Mouse (Mus musculus): Measurements from ENCODE around the gene Fam45a. TPM values are rescaled to one million over a fixed set of nuclear protein-coding genes. Genes with fewer than 3 reads are reported as not detected.
A peak's percentile ranks its signal among the peaks of the same experiment; 100 is the strongest.
"Not testable (repeated sequence)": the region's sequence is repeated elsewhere in the genome, so short reads cannot be mapped to it uniquely, and the experiment has no call there.

The Fam45a gene
- polyA plus RNA-seq, 1 experiment from 2014 or later = 44.1 TPM

DNA sequence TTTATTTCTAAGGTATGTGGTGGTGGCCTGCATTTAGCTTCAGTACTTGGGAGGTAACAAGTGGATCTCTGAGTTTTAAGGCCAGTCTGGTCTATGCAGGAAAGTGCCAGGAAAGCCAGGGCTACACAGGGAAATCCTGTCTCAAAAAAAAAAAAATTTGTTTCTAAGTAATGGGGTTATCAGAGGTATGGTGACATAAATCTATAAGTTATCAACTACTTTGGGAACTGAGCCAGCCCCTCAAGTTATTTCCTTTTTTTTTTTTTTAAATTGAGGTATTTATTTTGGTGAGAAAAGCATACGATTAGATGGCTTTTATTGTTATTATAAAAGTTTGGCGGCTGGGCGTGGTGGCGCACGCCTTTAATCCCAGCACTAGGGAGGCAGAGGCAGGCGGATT is 1.7 kb downstream of the Fam45a start:
- no peaks in the 10 kb centered on the region for H3K27me3 ChIP-seq (ENCODE audit: control insufficient read depth, insufficient read depth, low read length)
- H3K9me3 ChIP-seq (ENCODE audit: control insufficient read depth, low read length) = no peaks in the 10 kb centered on the region
- no peaks in the 10 kb centered on the region for H3K36me3 ChIP-seq (ENCODE audit: control insufficient read depth, insufficient read depth, low read length)
- 0 out of 2 replicates have a peak, but pooled peaks cover 3% of the 10 kb centered on the region for H3K4me1 ChIP-seq (ENCODE audit: control insufficient read depth, insufficient read depth, low read length)
- H3K4me3 ChIP-seq (ENCODE audit: low read depth, low read length) = no peak overlapping the region
- H3K9ac ChIP-seq (ENCODE audit: low read length) = no peak overlapping the region
- no peak for ATAC-seq (ENCODE audit: low FRiP score)
- 99% methylated on average over 6 of the region's 6 CpGs for WGBS
- DNase-seq (ENCODE audit: low spot score, missing footprints) = no peak
- H3K4me2 ChIP-seq = no peak overlapping the region
- no peak overlapping the region for H3K27ac ChIP-seq (ENCODE audit: low read depth, low read length)

DNA sequence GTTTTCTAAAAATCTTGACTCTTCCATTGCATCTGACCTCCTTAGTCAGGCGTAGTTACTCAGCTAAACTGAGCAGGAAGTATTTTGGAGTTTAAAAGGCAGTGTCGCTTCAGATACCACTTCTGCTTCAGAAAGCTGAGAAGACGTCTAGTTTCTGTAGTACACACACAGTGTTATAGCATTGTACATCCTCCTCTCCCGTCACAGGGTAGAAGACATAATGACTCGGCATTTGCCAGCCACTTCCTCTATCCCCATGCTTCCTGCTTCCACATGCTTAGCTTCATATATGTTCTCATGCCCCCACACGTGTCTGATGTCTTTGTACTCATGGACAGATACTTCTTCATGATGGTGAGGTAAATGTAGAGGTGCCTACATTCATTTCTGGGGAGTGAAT is 7.3 kb downstream of the Fam45a start:
- no peak for DNase-seq (ENCODE audit: low spot score, missing footprints)
- H3K27me3 ChIP-seq (ENCODE audit: control insufficient read depth, insufficient read depth, low read length) = no peaks in the 10 kb centered on the region
- H3K27ac ChIP-seq (ENCODE audit: low read depth, low read length) = no peak overlapping the region
- WGBS = 87% methylated on average over 6 of the region's 6 CpGs
- H3K9me3 ChIP-seq (ENCODE audit: control insufficient read depth, low read length) = no peaks in the 10 kb centered on the region
- no peak overlapping the region for H3K9ac ChIP-seq (ENCODE audit: low read length)
- H3K36me3 ChIP-seq (ENCODE audit: control insufficient read depth, insufficient read depth, low read length) = peaks cover 2% of the 10 kb centered on the region; the same call in 1 of the 2 replicates
- H3K4me2 ChIP-seq = no peak overlapping the region
- ATAC-seq (ENCODE audit: low FRiP score) = no peak
- H3K4me3 ChIP-seq (ENCODE audit: low read depth, low read length) = no peak overlapping the region
- H3K4me1 ChIP-seq (ENCODE audit: control insufficient read depth, insufficient read depth, low read length) = no peaks in the 10 kb centered on the region

DNA sequence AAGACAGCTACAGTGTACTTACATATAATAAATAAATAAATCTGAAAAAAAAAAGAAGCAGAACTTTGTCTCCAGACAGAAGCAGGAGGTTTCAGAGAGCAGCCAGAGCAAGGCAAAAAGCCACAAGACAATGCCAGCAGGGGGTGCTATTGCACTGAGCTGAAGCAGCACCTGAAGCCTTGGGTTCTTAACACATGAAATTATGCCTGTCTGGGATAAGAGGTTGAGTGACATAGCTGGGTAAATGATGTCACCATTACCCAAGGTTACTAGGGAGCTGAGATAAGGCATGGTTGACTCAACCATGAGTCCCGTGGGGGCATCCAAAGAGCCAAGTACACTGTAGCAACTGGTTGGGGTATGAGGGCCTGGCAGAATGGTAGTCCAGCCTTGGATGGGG is 26.4 kb downstream of the Fam45a start:
- DNase-seq (ENCODE audit: low spot score, missing footprints) (peak; percentile 95), ATAC-seq (ENCODE audit: low FRiP score) (peak; percentile 50; the same call in 1 of the 2 replicates)
- Histone ChIP-seq H3K27me3 (ENCODE audit: control insufficient read depth, insufficient read depth, low read length) (no peaks in the 10 kb centered on the region), H3K4me1 (ENCODE audit: control insufficient read depth, insufficient read depth, low read length) (no peaks in the 10 kb centered on the region), H3K4me3 (ENCODE audit: low read depth, low read length) (no peak overlapping the region), H3K9ac (ENCODE audit: low read length) (no peak overlapping the region), H3K36me3 (ENCODE audit: control insufficient read depth, insufficient read depth, low read length) (peaks cover 5% of the 10 kb centered on the region), H3K27ac (ENCODE audit: low read depth, low read length) (no peak overlapping the region), H3K9me3 (ENCODE audit: control insufficient read depth, low read length) (no peaks in the 10 kb centered on the region), H3K4me2 (no peak overlapping the region)
- WGBS = 87% methylated on average over 1 of the region's 1 CpGs

DNA sequence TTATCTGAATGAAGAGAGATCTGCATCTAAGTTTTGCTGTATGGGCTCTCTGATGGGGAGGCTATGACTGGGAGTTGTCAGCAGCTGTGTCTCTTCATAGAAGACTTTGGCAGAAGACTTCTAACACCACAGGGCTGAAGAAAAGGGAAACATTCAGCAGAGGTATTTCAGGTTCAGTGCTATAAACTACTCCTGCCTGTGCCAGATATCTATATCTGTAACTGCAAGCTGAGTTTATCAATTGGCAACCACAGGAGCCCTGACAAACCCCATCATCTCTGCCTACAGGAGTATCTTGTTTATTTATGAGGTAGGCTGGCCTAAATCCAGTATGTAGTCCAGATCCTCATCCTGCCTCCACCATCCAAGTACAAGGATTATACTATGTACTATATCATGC is 31.9 kb downstream of the Fam45a start:
- ATAC-seq (ENCODE audit: low FRiP score) (no peak), DNase-seq (ENCODE audit: low spot score, missing footprints) (no peak)
- no peaks in the 10 kb centered on the region for H3K4me1 ChIP-seq (ENCODE audit: control insufficient read depth, insufficient read depth, low read length)
- H3K9me3 ChIP-seq (ENCODE audit: control insufficient read depth, low read length) = no peaks in the 10 kb centered on the region
- no peak overlapping the region for H3K9ac ChIP-seq (ENCODE audit: low read length)
- H3K4me2 ChIP-seq = no peak overlapping the region
- no peaks in the 10 kb centered on the region for H3K27me3 ChIP-seq (ENCODE audit: control insufficient read depth, insufficient read depth, low read length)
- H3K27ac ChIP-seq (ENCODE audit: low read depth, low read length) = no peak overlapping the region
- no peaks in the 10 kb centered on the region for H3K36me3 ChIP-seq (ENCODE audit: control insufficient read depth, insufficient read depth, low read length)
- no peak overlapping the region for H3K4me3 ChIP-seq (ENCODE audit: low read depth, low read length)

DNA sequence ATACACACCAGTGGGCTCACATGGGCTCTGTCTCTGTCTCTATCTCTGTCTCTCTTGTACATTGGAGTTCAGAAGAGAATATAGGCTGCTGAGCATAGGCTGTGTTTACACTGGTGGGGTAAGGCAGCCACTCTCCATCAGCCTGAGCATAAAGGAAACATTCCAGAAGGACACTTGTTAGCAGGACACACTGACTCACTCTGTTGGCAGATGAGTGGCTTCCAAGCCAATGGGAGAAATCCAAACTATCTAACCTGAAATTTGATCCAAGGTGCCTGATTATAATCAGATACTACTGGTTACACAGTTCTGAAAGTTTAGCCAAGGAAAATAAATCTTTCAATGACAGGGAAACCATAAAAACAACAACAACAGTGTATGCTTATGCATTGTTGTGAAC is 34.3 kb downstream of the Fam45a start:
- no peak for ATAC-seq (ENCODE audit: low FRiP score)
- no peaks in the 10 kb centered on the region for H3K27me3 ChIP-seq (ENCODE audit: control insufficient read depth, insufficient read depth, low read length)
- no peaks in the 10 kb centered on the region for H3K36me3 ChIP-seq (ENCODE audit: control insufficient read depth, insufficient read depth, low read length)
- no peaks in the 10 kb centered on the region for H3K4me1 ChIP-seq (ENCODE audit: control insufficient read depth, insufficient read depth, low read length)
- H3K4me2 ChIP-seq = no peak overlapping the region
- no peak overlapping the region for H3K27ac ChIP-seq (ENCODE audit: low read depth, low read length)
- H3K4me3 ChIP-seq (ENCODE audit: low read depth, low read length) = no peak overlapping the region
- H3K9ac ChIP-seq (ENCODE audit: low read length) = no peak overlapping the region
- DNase-seq (ENCODE audit: low spot score, missing footprints) = no peak
- H3K9me3 ChIP-seq (ENCODE audit: control insufficient read depth, low read length) = no peaks in the 10 kb centered on the region

DNA sequence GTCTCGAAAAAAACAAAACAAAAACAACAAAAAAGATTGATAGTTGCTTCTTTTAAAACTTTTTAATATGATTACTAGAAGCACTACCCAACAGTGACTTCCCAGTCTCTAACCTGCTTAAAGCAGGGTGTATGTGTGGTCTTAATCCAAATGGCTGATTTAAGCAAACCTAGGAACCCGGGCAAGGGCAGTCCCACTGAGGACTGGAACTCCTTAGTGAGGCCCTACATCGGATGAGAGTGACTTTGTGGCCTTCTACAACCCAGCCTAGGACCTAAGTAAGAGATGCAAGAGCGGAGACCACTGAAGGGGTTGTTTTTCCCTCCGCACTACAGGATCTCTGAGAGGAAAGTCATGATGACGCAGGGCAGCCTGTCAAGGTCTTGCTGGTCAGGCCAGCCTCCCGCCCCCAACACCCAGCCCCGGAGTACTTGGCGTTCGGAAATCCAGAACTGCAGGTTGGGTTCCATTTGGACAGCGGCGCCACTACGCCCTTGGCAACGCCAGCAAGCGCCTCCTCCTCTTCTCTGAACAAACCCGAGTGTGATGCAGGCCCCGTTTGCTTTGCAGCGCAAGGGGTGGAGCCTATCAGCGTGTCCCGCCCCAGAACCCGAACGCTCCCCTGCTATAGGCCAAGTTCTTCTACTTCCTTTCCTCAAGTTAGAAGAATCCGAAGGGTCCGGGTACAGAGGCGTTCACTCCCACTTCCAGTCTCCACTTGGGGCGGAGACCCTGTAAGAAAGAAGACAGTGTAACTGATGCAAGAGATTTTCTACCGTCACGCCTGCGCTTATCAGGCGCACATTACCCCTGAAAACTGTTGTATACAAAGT is 49.7 kb downstream of the Fam45a start, which contains the start of gene Sfxn4:
Gene Sfxn4, minus strand, starts transcription at position 612 of the 833 bp plus-strand sequence.
- H3K4me3 ChIP-seq (ENCODE audit: low read depth, low read length) = peak within 1 kb of the TSS; percentile 60
- no peaks in the 10 kb centered on the region for H3K4me1 ChIP-seq (ENCODE audit: control insufficient read depth, insufficient read depth, low read length)
- peaks cover 4% of the 10 kb centered on the region; the same call in 1 of the 2 replicates for H3K36me3 ChIP-seq (ENCODE audit: control insufficient read depth, insufficient read depth, low read length)
- peak within 1 kb of the TSS; percentile 66 for H3K4me2 ChIP-seq
- 4% methylated on average over 30 of the region's 30 CpGs for WGBS
- no peaks in the 10 kb centered on the region for H3K27me3 ChIP-seq (ENCODE audit: control insufficient read depth, insufficient read depth, low read length)
- no peak within 1 kb of the TSS; the same call in 1 of the 2 replicates for H3K27ac ChIP-seq (ENCODE audit: low read depth, low read length)
- peak within 1 kb of the TSS; percentile 80 for H3K9ac ChIP-seq (ENCODE audit: low read length)
- H3K9me3 ChIP-seq (ENCODE audit: control insufficient read depth, low read length) = no peaks in the 10 kb centered on the region
- DNase-seq (ENCODE audit: low spot score, missing footprints) (peak; percentile 98), ATAC-seq (ENCODE audit: low FRiP score) (peak; percentile 100)

DNA sequence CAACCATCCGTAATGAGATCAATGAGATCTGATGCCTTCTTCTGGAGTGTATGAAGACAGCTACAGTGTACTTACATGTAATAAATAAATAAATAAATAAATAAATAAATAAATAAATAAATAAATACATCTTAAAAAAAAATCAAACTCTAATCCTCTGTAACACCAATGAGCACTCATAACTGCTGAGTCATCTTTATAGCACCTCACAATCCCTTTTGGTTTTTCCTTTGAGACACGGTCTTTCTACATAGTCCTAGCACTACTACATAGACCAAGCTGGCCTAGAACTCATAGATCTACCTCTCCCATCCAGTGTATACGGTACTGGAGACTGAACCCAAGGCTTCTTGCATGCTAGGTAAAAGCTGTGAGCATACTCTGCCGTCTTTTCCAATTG is 54.8 kb downstream of the Fam45a start:
- H3K4me3 ChIP-seq (ENCODE audit: low read depth, low read length); H3K36me3 ChIP-seq (ENCODE audit: control insufficient read depth, insufficient read depth, low read length); H3K27ac ChIP-seq (ENCODE audit: low read depth, low read length); ATAC-seq (ENCODE audit: low FRiP score); DNase-seq (ENCODE audit: low spot score, missing footprints); H3K9me3 ChIP-seq (ENCODE audit: control insufficient read depth, low read length); H3K9ac ChIP-seq (ENCODE audit: low read length); H3K4me1 ChIP-seq (ENCODE audit: control insufficient read depth, insufficient read depth, low read length); H3K27me3 ChIP-seq (ENCODE audit: control insufficient read depth, insufficient read depth, low read length); H3K4me2 ChIP-seq: not testable (repeated sequence)
- 94% methylated on average over 4 of the region's 4 CpGs for WGBS

DNA sequence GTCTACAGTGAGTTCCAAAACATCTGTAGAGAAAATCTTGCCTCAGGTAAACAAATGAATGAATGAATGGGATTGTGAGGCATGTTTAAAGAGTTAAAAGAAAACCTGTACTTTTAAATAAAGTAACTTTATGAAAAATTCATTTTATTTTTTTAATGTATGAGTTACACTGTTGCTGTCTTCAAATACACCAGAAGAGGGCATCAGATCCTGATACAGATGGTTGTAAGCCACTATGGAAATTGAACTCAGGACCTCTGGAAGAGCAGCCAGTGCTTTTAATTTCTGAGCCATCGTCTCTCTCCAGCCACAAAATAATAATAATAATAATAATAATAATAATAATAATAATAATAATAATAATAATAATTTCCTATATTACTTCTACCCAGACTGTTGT is 59.1 kb downstream of the Fam45a start:
- no peak for ATAC-seq (ENCODE audit: low FRiP score)
- Histone ChIP-seq H3K4me1 (ENCODE audit: control insufficient read depth, insufficient read depth, low read length) (no peaks in the 10 kb centered on the region; the same call in 1 of the 2 replicates), H3K9ac (ENCODE audit: low read length) (no peak overlapping the region), H3K36me3 (ENCODE audit: control insufficient read depth, insufficient read depth, low read length) (no peaks in the 10 kb centered on the region; the same call in 1 of the 2 replicates), H3K27ac (ENCODE audit: low read depth, low read length) (no peak overlapping the region), H3K9me3 (ENCODE audit: control insufficient read depth, low read length) (no peaks in the 10 kb centered on the region), H3K4me3 (ENCODE audit: low read depth, low read length) (no peak overlapping the region), H3K4me2 (no peak overlapping the region), H3K27me3 (ENCODE audit: control insufficient read depth, insufficient read depth, low read length) (no peaks in the 10 kb centered on the region)
- no peak for DNase-seq (ENCODE audit: low spot score, missing footprints)
- WGBS = 90% methylated on average over 1 of the region's 1 CpGs

DNA sequence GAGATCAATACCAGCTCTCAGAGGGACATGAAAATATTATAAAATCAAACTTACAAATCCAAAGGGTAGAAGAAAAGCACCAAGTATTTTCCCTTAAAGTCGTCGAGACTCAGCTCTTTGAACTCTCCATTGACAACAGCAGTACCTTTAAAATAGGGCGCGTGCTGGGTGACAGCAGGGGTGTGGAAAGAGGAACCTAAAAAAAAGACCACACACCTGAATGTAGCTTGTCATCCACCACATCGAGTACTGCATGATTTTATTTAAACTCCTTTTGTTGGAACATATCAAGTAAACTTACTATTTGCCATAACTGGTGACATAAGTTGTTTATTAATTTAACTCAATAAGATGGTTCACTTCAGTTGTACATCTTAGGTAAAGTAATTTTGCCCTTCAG is 60.0 kb downstream of the Fam45a start:
- WGBS = 88% methylated on average over 5 of the region's 5 CpGs
- H3K9ac ChIP-seq (ENCODE audit: low read length) = no peak overlapping the region
- H3K9me3 ChIP-seq (ENCODE audit: control insufficient read depth, low read length) = no peaks in the 10 kb centered on the region
- ATAC-seq (ENCODE audit: low FRiP score) = no peak
- H3K4me1 ChIP-seq (ENCODE audit: control insufficient read depth, insufficient read depth, low read length) = no peaks in the 10 kb centered on the region; the same call in 1 of the 2 replicates
- H3K4me2 ChIP-seq = no peak overlapping the region
- DNase-seq (ENCODE audit: low spot score, missing footprints) = no peak
- no peak overlapping the region for H3K27ac ChIP-seq (ENCODE audit: low read depth, low read length)
- H3K4me3 ChIP-seq (ENCODE audit: low read depth, low read length) = no peak overlapping the region
- no peaks in the 10 kb centered on the region; the same call in 1 of the 2 replicates for H3K36me3 ChIP-seq (ENCODE audit: control insufficient read depth, insufficient read depth, low read length)
- no peaks in the 10 kb centered on the region for H3K27me3 ChIP-seq (ENCODE audit: control insufficient read depth, insufficient read depth, low read length)

All from midbrain, embryonic 11.5 days (tissue).